In genomic region chr4:114773316-114773715, GRCm38 (mm10) we compare ENCODE assay signal across 34 mouse cellular contexts. TPM values are rescaled to one million over a fixed set of nuclear protein-coding genes. Genes with fewer than 3 reads are reported as not detected.
DNase-seq lines count a peak whose midpoint lies in the region; ATAC-seq and TF ChIP-seq lines count a peak whose summit lies in the region.
"Had no signal": no experiment of that assay in that cellular context is flagged by ENCODE, and none has a peak within 500 bp of the region (broad histone marks: within the 10 kb centered on the region; RNA-seq: fewer than 3 reads in every experiment).

No protein-coding gene starts in this region.

- TF ChIP-seq CTCF in stomach, postnatal 0 days (IDR thresholded peaks at IDR 0.05; ENCODE audit: low read depth): no peak

- no peaks in the 10 kb centered on the region for H3K27me3 ChIP-seq in intestine, embryonic 14.5 days (replicated peaks; ENCODE audit: control insufficient read depth, insufficient read depth, low read length)
- H3K27me3 ChIP-seq in intestine, embryonic 15.5 days (replicated peaks): no peaks in the 10 kb centered on the region
- H3K27me3 ChIP-seq in liver, embryonic 11.5 days (replicated peaks; ENCODE audit: control insufficient read depth, insufficient read depth, low read length): no peaks in the 10 kb centered on the region
- H3K27me3 ChIP-seq in stomach, postnatal 0 days (ENCODE audit: control insufficient read depth, insufficient read depth, low read length): no peaks in the 10 kb centered on the region
- H3K27me3 ChIP-seq: heart, embryonic 15.5 days; kidney, embryonic 15.5 days; liver, embryonic 13.5 days had no signal

- 97% methylated on average over 1 of the region's 1 CpGs for WGBS in intestine, embryonic 14.5 days
- WGBS in intestine, embryonic 15.5 days: 90% methylated on average over 1 of the region's 1 CpGs
- WGBS in liver, embryonic 11.5 days: 81% methylated on average over 1 of the region's 1 CpGs
- WGBS in stomach, postnatal 0 days: 95% methylated on average over 1 of the region's 1 CpGs

- H3K9me3 ChIP-seq in intestine, embryonic 14.5 days (ENCODE audit: control insufficient read depth, low read length): no peaks in the 10 kb centered on the region
- no peaks in the 10 kb centered on the region for H3K9me3 ChIP-seq in intestine, embryonic 15.5 days
- H3K9me3 ChIP-seq in liver, embryonic 11.5 days (ENCODE audit: control insufficient read depth, low read length): no peaks in the 10 kb centered on the region
- H3K9me3 ChIP-seq in stomach, postnatal 0 days (ENCODE audit: control insufficient read depth, low read length): no peaks in the 10 kb centered on the region
- H3K9me3 ChIP-seq: embryonic facial prominence, embryonic 13.5 days; forebrain, embryonic 12.5 days; heart, embryonic 15.5 days; kidney, embryonic 15.5 days; limb, embryonic 12.5 days; liver, embryonic 13.5 days had no signal

- H3K9ac ChIP-seq in intestine, embryonic 14.5 days (ENCODE audit: low read length): no peak overlapping the region
- no peak overlapping the region for H3K9ac ChIP-seq in intestine, embryonic 15.5 days
- no peak overlapping the region for H3K9ac ChIP-seq in liver, embryonic 11.5 days (ENCODE audit: low read depth, low read length)
- no peak overlapping the region for H3K9ac ChIP-seq in stomach, postnatal 0 days (ENCODE audit: low read length)
- H3K9ac ChIP-seq: embryonic facial prominence, embryonic 13.5 days; forebrain, embryonic 12.5 days; forebrain, postnatal 0 days; heart, embryonic 15.5 days; hindbrain, embryonic 14.5 days; kidney, embryonic 15.5 days; limb, embryonic 12.5 days; liver, embryonic 13.5 days had no signal

- no peaks in the 10 kb centered on the region for H3K4me1 ChIP-seq in intestine, embryonic 14.5 days (replicated peaks; ENCODE audit: control insufficient read depth, insufficient read depth, low read length)
- no peaks in the 10 kb centered on the region for H3K4me1 ChIP-seq in intestine, embryonic 15.5 days (replicated peaks)
- H3K4me1 ChIP-seq in liver, embryonic 11.5 days (replicated peaks; ENCODE audit: control insufficient read depth, insufficient read depth, low read length): no peaks in the 10 kb centered on the region
- H3K4me1 ChIP-seq in stomach, postnatal 0 days (replicated peaks; ENCODE audit: control insufficient read depth, insufficient read depth): no peaks in the 10 kb centered on the region
- H3K4me1 ChIP-seq: heart, embryonic 15.5 days; liver, embryonic 13.5 days had no signal

- no peak overlapping the region for H3K4me2 ChIP-seq in intestine, embryonic 14.5 days (ENCODE audit: low read length)
- no peak overlapping the region for H3K4me2 ChIP-seq in intestine, embryonic 15.5 days (replicated peaks)
- no peak overlapping the region for H3K4me2 ChIP-seq in liver, embryonic 11.5 days
- no peak overlapping the region for H3K4me2 ChIP-seq in stomach, postnatal 0 days (replicated peaks; ENCODE audit: low read depth)
- H3K4me2 ChIP-seq: embryonic facial prominence, embryonic 13.5 days; forebrain, embryonic 12.5 days; heart, embryonic 15.5 days; hindbrain, embryonic 14.5 days; kidney, embryonic 15.5 days; limb, embryonic 12.5 days; liver, embryonic 13.5 days had no signal

- DNase-seq in intestine, embryonic 14.5 days (ENCODE audit: low spot score): peak; percentile 18
- DNase-seq in liver, embryonic 11.5 days (ENCODE audit: low spot score): peak; percentile 16
- DNase-seq in liver: no peak
- peak; percentile 9 to 47 for DNase-seq in urinary bladder, postnatal 4 days (ENCODE audit: low spot score in 2 of 2)
- no peak for DNase-seq in urinary bladder, postnatal 10 days (ENCODE audit: low spot score)
- DNase-seq in stomach, postnatal 0 days (ENCODE audit: low spot score): peak; percentile 2
- DNase-seq: adrenal gland, adult 2 months; adrenal gland, postnatal 36 days; B cell, adult 2 months; cerebellum, adult 9-10 months; embryo, embryonic 11 days; forebrain, postnatal 0 days; heart, postnatal 36 days; kidney, postnatal 25 days; liver, embryonic 13.5 days; lung, adult 2 months; lung, postnatal 10 days; midbrain, embryonic 14.5 days; right cerebral cortex, adult 18-20 months; spleen, adult 18-20 months; thymus, postnatal 4 days had no signal

- no peaks in the 10 kb centered on the region for H3K36me3 ChIP-seq in intestine, embryonic 14.5 days (ENCODE audit: control insufficient read depth, insufficient read depth, low read length)
- no peaks in the 10 kb centered on the region for H3K36me3 ChIP-seq in intestine, embryonic 15.5 days
- no peaks in the 10 kb centered on the region for H3K36me3 ChIP-seq in liver, embryonic 11.5 days (ENCODE audit: control insufficient read depth, insufficient read depth, low read length)
- H3K36me3 ChIP-seq in stomach, postnatal 0 days (ENCODE audit: control insufficient read depth, insufficient read depth, low read length): no peaks in the 10 kb centered on the region
- H3K36me3 ChIP-seq: embryonic facial prominence, embryonic 13.5 days; forebrain, embryonic 12.5 days; heart, embryonic 15.5 days; kidney, embryonic 15.5 days; limb, embryonic 12.5 days; liver, embryonic 13.5 days had no signal

- no peak overlapping the region for H3K27ac ChIP-seq in intestine, embryonic 14.5 days (ENCODE audit: low read depth)
- H3K27ac ChIP-seq in intestine, embryonic 15.5 days: no peak overlapping the region
- H3K27ac ChIP-seq in liver, embryonic 11.5 days (ENCODE audit: low read depth, low read length): no peak overlapping the region
- no peak overlapping the region for H3K27ac ChIP-seq in stomach, postnatal 0 days (replicated peaks)
- H3K27ac ChIP-seq: embryonic facial prominence, embryonic 13.5 days; forebrain, embryonic 12.5 days; heart, embryonic 15.5 days; hindbrain, embryonic 14.5 days; kidney, embryonic 15.5 days; limb, embryonic 12.5 days; liver, embryonic 13.5 days; macrophage had no signal

- no peak overlapping the region for H3K4me3 ChIP-seq in intestine, embryonic 14.5 days (ENCODE audit: low read depth, low read length)
- no peak overlapping the region for H3K4me3 ChIP-seq in intestine, embryonic 15.5 days (replicated peaks)
- H3K4me3 ChIP-seq in liver, embryonic 11.5 days (ENCODE audit: low read depth, low read length): no peak overlapping the region
- no peak overlapping the region for H3K4me3 ChIP-seq in stomach, postnatal 0 days (ENCODE audit: low read depth, low read length)
- H3K4me3 ChIP-seq: embryonic facial prominence, embryonic 13.5 days; forebrain, embryonic 12.5 days; heart, embryonic 15.5 days; kidney, embryonic 15.5 days; limb, embryonic 12.5 days; liver, embryonic 13.5 days had no signal

- no peak for ATAC-seq in intestine, embryonic 14.5 days (replicated peaks; ENCODE audit: low FRiP score, low TSS enrichment, low read depth)
- ATAC-seq in intestine, embryonic 15.5 days: no peak
- ATAC-seq in liver, embryonic 11.5 days (replicated peaks; ENCODE audit: low FRiP score): no peak
- no peak for ATAC-seq in stomach, postnatal 0 days (ENCODE audit: low FRiP score, low TSS enrichment)
- no peak for ATAC-seq in CD4-positive, CD25-positive, alpha-beta regulatory T cell, adult 4 months
- ATAC-seq: activated CD4-positive, CD25-positive, alpha-beta regulatory T cell, adult 4 months; forebrain, postnatal 0 days had no signal

- TF ChIP-seq EP300 in stomach, postnatal 0 days (optimal IDR thresholded peaks at IDR 0.05): no peak

RNA-seq across cellular contexts. Expression of gene Gm12830, which starts 48.2 kb away (rescaled TPM):
- not detected in 2 replicates for polyA plus RNA-seq in intestine, embryonic 14.5 days (2014; fragmentation: Nextera tagmentation; extraction: Ambion mirVana)
- polyA plus RNA-seq in intestine, embryonic 15.5 days (2015; fragmentation: Nextera tagmentation; extraction: Ambion mirVana): not detected in 2 replicates
- polyA plus RNA-seq in liver, embryonic 11.5 days (2014; fragmentation: Nextera tagmentation; extraction: Ambion mirVana): not detected in 2 replicates
- polyA plus RNA-seq in stomach, postnatal 0 days (2015; fragmentation: Nextera tagmentation; extraction: Ambion mirVana): not detected in 2 replicates
- not detected for polyA plus RNA-seq in CD4-positive, CD25-positive, alpha-beta regulatory T cell, adult 4 months (2017; shearing (Covaris generic))
- polyA plus RNA-seq: activated CD4-positive, CD25-positive, alpha-beta regulatory T cell, adult 4 months; adrenal gland, adult 2 months; embryonic facial prominence, embryonic 13.5 days; forebrain, postnatal 0 days; heart, embryonic 15.5 days; hindbrain, embryonic 14.5 days; limb, embryonic 12.5 days; liver, embryonic 13.5 days; lung, adult 2 months; macrophage; midbrain, embryonic 14.5 days; neural tube, embryonic 11.5 days; testis, adult 2 months; thymus, postnatal 0 days had no signal

Comparison
In these comparisons a context has a peak if more than half of its experiments do, and no peak if none do; other contexts are left out.
1. DNase-seq: peak in intestine, embryonic 14.5 days (single experiment), liver, embryonic 11.5 days (single experiment), urinary bladder, postnatal 4 days (2 of 2) and stomach, postnatal 0 days (single experiment); none in liver (single experiment) and urinary bladder, postnatal 10 days (single experiment).